Mouse (Mus musculus) E14TG2a.4 (cell line): Measurements from ENCODE around the gene Kif2c.

Source experiments
- H3K27me3 ChIP-seq: 2 replicates; pipeline ENCODE4 v1.6.1; 2014; ENCODE audit warnings: low read length, control low read depth; ENCODE audit not compliant: insufficient read depth
- H3K36me3 ChIP-seq: 2 replicates; pipeline ENCODE4 v1.6.1; 2014; ENCODE audit warnings: low read length, control low read depth; ENCODE audit not compliant: insufficient read depth
- H3K4me1 ChIP-seq: replicated peaks from 2 replicates; pipeline ENCODE4 v1.6.1; 2014; ENCODE audit warnings: low read depth, low read length, control low read depth
- H3K4me3 ChIP-seq: replicated peaks from 2 replicates; pipeline ENCODE4 v1.5.1; 2014; ENCODE audit warnings: mild to moderate bottlenecking, low read length
- H3K9me3 ChIP-seq: 2 replicates; pipeline ENCODE4 v1.6.1; 2014; ENCODE audit warnings: low read length, control low read depth
- CTCF ChIP-seq: conservative IDR thresholded peaks from 2 replicates; pipeline ENCODE4 v1.5.1; 2014; ENCODE audit warnings: low read length
- NANOG ChIP-seq: IDR thresholded peaks from 2 replicates; pipeline ENCODE4 v1.6.1; 2014; ENCODE audit warnings: borderline replicate concordance, low read length, mixed read lengths
- POU5F1 ChIP-seq: IDR thresholded peaks from 2 replicates; pipeline ENCODE4 v1.6.1; 2014; ENCODE audit warnings: low read length, borderline replicate concordance

Gene Kif2c

DNA sequence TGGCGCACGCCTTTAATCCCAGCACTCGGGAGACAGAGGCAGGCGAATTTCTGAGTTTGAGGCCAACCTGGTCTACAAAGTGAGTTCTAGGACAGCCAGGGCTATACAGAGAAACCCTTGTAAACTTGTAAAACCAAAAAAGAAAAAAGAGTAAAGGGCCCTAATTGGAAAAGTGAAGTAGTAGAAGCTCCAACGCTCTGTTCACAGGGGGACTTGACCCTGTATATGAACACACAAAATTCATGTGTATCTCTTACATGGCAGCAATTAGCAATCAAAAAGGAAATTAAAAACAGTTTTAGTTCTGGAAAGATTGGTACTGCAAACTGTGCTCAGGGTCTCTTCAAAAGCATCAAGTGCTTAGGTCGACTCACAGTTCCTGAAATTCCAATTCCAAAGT, 26.1 kb downstream of the Kif2c start:
- Histone ChIP-seq H3K9me3 (no peaks in the 10 kb centered on the region), H3K4me3 (peak overlapping the region; percentile 94)
- no peak for TF ChIP-seq NANOG
- no peak for TF ChIP-seq POU5F1
- TF ChIP-seq CTCF = no peak

DNA sequence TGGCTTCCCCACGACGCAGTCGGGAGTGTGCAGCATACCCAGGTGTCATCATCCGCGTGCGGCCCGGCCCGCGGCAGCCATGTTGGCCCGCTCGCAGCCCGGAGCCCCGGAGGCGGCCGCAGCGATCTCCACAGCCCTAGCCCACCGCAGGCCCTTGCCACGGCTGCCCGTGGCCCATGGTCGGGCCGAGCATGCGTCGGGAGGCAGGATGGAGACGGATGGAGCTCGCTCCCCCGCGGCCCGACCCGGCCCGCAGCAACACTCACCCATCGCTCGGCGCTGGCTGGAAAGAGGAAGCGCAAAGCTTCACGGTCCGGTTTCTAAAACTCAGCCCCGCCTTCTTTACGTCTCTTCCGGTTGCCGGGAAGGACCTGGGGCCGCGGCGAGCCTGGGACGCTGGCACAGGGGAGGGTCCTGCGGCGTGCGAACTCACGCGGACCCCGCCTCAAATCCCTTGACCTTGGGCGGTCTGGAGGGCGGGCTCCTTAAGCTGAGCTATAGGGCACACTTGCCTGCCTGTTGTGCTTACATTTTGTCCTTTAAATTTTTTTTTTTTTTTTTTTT, 26.6 kb downstream of the Kif2c start, which contains the start of gene Rps8:
TSS of gene Rps8 (minus strand) at position 452 of the 564 bp plus-strand sequence.
- Histone ChIP-seq H3K27me3 (no peaks in the 10 kb centered on the region), H3K4me3 (peak within 1 kb of the TSS; percentile 94), H3K36me3 (peaks cover 71% of the 10 kb centered on the region), H3K9me3 (no peaks in the 10 kb centered on the region), H3K4me1 (peaks cover 66% of the 10 kb centered on the region)
- TF ChIP-seq POU5F1 (no peak), NANOG (no peak), CTCF (no peak)

More for the DNA sequence above, 26.1 kb downstream of the Kif2c start:
- Histone ChIP-seq H3K27me3 (no peaks in the 10 kb centered on the region), H3K4me1 (peaks cover 66% of the 10 kb centered on the region), H3K36me3 (peaks cover 71% of the 10 kb centered on the region)

DNA sequence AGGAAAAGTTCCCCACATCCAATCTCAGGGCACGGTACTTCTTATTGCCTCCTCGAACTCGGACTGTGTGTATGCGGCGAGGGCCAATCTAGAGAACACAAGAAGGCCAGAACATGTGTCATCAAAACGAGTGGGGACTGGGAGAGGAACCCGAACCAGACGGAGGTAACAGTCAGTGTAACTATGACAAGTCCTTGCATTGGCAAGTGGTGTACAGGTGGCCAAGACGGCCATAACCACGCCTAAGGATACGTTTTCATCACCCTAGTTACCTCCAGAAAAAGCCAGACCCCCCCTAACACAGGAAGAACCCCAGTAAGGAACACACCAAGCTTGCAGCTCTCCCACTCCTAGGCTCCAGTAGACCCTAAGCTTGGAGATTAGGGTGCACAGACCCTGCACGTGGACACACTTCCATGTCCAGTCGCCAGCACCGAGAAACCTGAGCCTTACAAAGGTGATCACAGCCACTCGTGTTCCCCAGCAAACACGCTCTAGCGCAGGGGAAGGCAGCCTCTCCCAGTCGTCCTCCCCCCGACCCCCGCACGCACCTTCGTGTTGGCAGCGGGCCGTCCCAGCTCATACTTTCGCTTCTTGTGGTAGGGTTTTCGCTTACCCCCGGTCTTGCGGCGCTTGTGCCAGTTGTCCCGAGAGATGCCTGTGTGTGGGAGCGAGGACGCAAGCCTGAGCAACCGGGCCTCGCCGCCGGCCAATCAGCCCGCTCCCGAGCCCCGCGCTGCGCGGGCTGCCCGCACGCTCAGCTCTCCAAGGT, 27.2 kb downstream of the Kif2c start:
- H3K4me1 ChIP-seq = peaks cover 68% of the 10 kb centered on the region
- peaks cover 71% of the 10 kb centered on the region for H3K36me3 ChIP-seq
- no peaks in the 10 kb centered on the region for H3K9me3 ChIP-seq
- peak overlapping the region; percentile 94 for H3K4me3 ChIP-seq
- no peaks in the 10 kb centered on the region for H3K27me3 ChIP-seq
- no peak for TF ChIP-seq NANOG
- no peak for TF ChIP-seq POU5F1
- TF ChIP-seq CTCF = no peak

DNA sequence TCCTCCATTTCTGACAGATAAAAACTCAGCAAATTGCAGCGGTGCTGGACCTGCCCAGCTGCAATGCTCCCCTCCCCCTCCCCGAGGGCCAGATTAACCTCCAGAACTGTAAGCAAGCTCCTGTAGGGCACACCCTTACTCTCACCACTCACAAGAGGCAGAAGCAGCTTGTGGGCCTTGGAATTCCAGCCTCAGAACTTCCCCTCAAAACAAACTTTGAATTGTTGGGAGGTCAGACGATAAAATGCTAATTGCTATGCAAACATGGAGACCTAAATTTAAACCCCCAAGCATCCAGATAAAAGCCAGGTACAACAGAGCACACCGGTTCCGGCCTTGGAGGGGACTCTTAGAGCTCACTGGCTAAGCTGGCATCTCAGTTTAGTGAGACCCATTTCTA, 29.7 kb downstream of the Kif2c start:
- Histone ChIP-seq H3K4me1 (peaks cover 68% of the 10 kb centered on the region), H3K36me3 (peaks cover 71% of the 10 kb centered on the region), H3K27me3 (no peaks in the 10 kb centered on the region), H3K4me3 (peak overlapping the region; percentile 94), H3K9me3 (no peaks in the 10 kb centered on the region)
- TF ChIP-seq POU5F1 (no peak), CTCF (no peak), NANOG (no peak)

DNA sequence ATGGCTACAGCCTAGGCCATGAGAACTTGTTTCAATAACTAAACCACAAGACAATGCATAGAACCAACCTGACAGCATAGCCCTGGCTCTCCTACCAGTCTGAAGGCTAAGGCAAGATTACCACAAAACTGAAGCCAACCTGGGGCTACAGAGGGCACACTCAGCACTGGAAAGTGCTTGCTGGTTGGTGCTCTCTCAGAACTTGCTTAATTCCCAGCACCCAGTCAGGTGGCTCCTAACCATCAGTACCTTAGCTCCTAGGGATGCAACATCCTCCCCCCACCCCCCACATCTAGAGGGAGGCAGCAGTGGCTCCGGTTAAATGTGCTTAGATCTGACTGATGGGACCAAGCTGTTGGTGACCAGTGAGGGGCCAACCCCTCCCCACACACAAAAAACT, 31.0 kb downstream of the Kif2c start:
- TF ChIP-seq POU5F1 = no peak
- no peak for TF ChIP-seq CTCF
- no peak for TF ChIP-seq NANOG
- no peaks in the 10 kb centered on the region for H3K27me3 ChIP-seq
- peak overlapping the region; percentile 94 for H3K4me3 ChIP-seq
- H3K36me3 ChIP-seq = peaks cover 80% of the 10 kb centered on the region
- H3K4me1 ChIP-seq = peaks cover 73% of the 10 kb centered on the region
- no peaks in the 10 kb centered on the region for H3K9me3 ChIP-seq

DNA sequence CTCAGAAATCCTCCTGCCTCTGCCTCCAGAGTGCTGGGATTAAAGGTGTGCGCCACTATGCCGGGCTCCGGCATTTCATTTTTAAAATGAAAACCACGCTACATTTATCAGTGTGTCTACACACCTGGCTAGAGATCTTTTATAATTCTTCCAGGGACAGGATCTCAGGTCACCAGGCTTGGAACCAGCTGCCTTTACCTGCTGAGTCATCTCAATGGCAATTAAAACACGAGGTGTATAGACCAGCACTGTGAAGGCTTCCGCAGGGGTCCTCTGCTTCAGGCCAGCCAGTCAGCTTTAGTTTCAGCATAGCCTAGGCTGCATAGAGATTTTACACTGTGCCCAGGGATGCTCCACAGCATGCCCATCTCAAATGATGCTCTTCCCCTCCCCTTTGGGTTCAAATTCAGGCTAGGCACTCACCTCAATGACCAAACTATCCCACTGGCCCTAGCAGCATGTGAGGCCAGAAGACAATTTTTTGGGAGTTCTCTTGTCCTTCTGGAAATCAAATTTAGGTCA, 32.2 kb downstream of the Kif2c start:
- peaks cover 78% of the 10 kb centered on the region for H3K36me3 ChIP-seq
- no peak for TF ChIP-seq CTCF
- TF ChIP-seq POU5F1 = no peak
- no peak for TF ChIP-seq NANOG
- no peak overlapping the region for H3K4me3 ChIP-seq

DNA sequence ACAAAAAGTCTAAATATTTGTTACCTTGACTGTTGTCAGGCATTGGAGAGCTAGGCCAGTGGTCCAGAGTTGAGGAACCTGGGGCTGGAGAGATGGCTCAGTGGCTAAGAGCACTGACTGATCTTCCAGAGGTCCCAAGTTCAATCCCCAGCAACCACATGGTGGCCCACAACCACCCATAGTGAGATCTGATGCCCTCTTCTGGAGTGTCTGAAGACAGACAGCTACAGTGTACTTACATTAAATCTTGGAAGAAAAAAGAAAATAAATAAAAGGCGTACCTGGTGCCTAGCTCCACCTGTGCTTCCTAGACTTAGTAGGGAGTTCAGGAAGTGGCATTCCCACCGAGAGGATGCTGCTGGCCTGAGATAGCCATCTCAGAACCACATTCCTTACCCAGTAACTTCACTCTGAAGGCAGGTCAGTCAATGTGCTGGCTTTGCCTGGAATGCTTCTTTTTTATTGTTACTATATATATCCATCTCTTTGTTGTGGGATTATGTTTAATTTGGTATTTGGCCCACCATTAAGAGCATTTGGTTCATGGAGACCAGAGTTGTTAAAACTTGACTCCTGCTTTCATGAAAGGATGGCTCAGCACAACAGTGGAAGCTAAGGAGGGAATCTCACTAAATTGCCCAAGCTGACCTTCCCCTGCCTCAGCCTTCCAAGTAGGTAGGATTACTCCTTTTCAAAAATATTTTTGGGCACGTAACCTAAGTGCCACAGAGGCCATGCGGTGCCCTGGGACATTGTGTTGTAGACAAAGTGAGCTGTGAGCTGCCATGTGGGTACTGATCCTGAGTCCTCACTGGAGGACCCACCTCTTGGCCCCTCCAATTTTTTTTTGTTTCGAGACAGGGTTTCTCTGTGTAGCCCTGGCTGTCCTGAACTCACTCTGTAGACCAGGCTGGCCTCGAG, 32.9 kb downstream of the Kif2c start:
- no peaks in the 10 kb centered on the region for H3K9me3 ChIP-seq
- no peaks in the 10 kb centered on the region for H3K27me3 ChIP-seq
- peaks cover 88% of the 10 kb centered on the region for H3K4me1 ChIP-seq
- TF ChIP-seq NANOG (no peak), CTCF (no peak), POU5F1 (no peak)
- peak overlapping the region; percentile 63 for H3K4me3 ChIP-seq
- peaks cover 71% of the 10 kb centered on the region for H3K36me3 ChIP-seq

More for the DNA sequence above, 32.2 kb downstream of the Kif2c start:
- Histone ChIP-seq H3K9me3 (no peaks in the 10 kb centered on the region), H3K4me1 (peaks cover 82% of the 10 kb centered on the region), H3K27me3 (no peaks in the 10 kb centered on the region)

DNA sequence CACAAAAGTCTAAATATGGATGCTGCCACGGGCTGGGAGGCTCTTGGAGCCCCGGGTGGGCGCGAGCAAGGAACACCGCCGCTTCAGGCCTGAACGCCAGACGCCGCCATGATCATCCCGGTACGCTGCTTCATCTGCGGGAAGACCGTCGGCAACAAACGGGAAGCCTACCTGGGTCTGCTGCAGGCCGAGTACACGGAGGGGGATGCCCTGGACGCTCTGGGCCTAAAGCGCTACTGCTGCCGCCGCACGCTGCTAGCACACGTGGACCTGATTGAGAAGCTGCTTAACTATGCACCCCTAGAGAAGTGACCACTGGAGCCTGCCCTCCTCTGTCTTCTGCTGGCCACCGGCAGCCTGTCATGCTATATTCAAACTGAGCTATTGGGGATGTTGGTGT, 33.6 kb downstream of the Kif2c start:
- H3K9me3 ChIP-seq = no peaks in the 10 kb centered on the region
- H3K27me3 ChIP-seq = no peaks in the 10 kb centered on the region
- peaks cover 63% of the 10 kb centered on the region for H3K36me3 ChIP-seq
- H3K4me3 ChIP-seq = peak overlapping the region; percentile 63
- H3K4me1 ChIP-seq = peaks cover 86% of the 10 kb centered on the region
- TF ChIP-seq POU5F1 (no peak), CTCF (no peak), NANOG (no peak)
